Mouse (Mus musculus) CD4-positive, CD25-positive, alpha-beta regulatory T cell, adult 4 months (primary cell): Measurements from ENCODE around the gene Tgfbrap1. TPM values are rescaled to one million over a fixed set of nuclear protein-coding genes. Genes with fewer than 3 reads are reported as not detected.
A peak's percentile ranks its signal among the peaks of the same experiment; 100 is the strongest.
"Not testable (repeated sequence)": the region's sequence is repeated elsewhere in the genome, so short reads cannot be mapped to it uniquely, and the experiment has no call there.

Experiments
- ATAC-seq: one replicate; pipeline ENCODE4 v1.8.0; 2017
- polyA plus RNA-seq, 2 experiments: library from polyadenylated mRNA; unstranded; fragments of 100-300 nt; shearing (Covaris generic); gene quantifications; one replicate each; pipeline ENCODE4 v1.2.1; 2017

Gene Tgfbrap1
- polyA plus RNA-seq, 2 experiments from 2014 or later = 6.3 to 8.1 TPM

DNA sequence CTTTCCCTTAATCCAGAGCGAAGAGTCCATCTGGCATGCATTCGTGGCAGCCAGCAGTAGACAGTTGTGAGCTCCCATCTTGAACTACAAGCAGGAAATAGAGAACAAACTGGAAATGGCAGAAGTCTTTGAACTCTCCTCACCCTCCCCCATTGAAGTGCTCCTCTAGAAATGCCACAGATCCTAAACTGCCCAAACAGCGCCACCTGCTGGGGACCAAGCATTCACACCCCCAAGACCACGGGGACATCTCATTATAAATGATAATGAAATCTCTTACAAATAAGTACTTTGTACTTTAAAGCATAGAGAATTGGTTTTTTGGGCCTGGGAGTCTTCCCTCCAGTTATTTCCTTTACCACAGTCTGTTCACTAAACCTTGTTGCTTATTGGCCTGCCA, 12.1 kb upstream of the Tgfbrap1 start:
- ATAC-seq = peak; percentile 96

DNA sequence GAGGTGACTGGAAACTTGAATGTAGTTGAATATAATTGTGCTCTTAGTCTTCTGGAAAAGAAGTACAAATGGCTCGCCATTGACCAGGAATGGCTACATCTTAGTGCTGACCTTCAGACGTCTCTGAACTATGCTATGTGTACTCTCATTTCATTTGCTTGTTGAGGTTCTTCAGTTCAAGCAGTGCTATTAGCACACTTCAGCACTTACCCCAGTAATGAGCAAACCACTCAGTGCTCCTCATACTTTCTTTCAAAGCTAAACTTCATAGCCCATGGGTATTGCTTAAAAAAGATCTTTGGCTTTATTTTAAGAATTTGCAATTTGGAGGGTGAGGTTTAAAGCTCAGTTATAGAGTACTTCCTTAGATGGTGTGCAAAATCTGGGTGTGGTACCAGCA, 10.3 kb upstream of the Tgfbrap1 start:
- no peak for ATAC-seq

DNA sequence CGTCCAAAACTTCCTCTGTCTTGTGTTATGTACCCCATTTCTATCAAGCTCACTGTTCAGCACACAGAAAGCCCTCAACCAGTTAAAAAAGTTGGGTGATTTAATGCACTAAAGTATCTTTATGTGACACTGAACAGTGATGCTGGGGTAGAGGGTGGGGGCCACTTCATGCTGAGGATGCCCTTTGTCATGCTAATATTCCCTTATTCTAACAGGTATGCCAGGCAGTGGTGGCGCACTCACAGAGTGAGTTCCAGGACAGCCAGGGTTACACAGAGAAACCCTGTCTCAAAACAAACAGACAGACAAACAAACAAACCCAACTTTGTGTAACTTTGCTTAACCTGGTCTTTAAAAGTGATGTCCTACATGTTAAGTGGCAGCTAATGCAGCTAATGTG, 4.2 kb downstream of the Tgfbrap1 start:
- no peak for ATAC-seq

DNA sequence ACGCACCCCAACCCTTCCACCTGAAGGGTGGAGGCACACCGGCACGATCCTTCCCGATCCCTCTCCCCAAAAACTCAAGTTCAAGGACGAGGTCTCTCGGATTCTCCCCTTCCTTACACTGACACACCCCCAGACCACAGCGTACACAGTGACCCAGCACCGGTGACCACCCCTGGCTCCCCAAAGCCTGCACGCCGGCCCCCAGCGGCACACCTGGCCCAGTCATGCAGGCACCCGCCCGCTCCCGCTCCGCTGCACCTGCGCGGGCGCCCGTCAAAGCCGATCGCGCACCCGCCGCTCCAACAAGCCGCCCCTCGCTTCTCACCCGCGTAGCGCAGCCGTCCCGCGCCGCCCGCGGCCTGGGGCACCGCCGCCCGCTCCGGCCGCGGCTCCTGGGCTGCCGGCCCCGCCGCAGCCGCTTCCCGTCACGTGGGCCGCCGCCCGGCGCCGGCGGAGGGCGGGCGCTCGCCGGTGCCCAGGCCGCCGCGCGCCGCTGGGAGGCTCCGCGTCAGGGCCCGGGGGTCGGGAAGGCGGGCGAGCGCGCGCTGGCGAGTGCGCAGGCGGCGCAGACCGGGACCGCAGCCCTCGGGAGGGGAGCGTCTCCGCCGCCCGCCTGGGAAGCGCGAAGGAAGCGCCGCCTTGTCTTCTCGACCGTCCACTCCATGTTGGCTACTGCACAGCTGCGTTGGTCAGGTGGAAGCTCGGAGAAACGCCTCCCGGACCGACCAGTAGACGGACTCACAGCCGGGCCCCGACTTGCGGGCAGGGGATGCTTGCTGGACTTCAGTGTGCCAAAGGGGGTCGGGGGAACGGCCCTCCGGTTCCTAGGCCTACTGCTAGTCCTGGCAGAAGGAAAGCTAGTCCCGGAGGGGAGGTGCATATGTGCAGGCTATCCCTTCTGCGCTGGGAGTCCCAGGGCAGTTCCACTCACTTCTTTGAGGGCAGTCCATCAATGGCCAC, 6.1 kb downstream of the Tgfbrap1 start:
- ATAC-seq = peak; percentile 84

DNA sequence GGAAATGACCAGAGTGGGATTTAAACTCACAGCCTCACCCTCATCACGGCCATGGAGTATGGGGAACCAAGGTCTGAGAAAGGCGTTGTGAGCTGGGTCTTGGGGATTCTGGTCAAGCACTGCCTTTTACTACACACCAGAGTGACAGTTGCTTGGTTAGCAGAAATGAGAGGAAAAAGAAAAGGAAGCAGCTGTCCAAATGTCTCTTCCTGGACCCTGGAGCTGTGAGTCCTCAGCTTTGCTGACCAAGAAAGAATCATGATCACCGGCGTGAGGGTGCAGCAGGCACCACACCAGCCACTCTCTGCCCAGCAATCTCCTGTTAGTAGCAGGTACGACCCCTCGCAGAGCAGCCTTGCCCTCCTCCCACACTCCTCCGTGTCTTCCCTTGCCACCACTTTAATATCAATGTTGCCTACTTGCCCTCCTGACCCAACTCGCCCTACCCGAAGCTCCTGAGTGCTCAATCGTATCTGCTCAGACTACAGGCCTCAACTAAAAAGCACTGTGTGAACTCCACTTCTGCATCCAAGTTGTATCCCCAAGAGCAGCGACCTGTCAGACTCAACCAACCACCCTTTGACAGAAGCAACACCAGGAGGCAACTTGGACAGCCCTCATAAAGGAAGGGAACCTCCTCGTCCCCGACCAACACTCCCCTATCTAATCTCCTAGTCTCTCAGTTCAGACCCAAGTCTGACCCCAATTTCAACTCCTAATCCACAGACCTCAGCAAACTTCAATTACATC, 7.0 kb downstream of the Tgfbrap1 start:
- peak; percentile 21 for ATAC-seq

DNA sequence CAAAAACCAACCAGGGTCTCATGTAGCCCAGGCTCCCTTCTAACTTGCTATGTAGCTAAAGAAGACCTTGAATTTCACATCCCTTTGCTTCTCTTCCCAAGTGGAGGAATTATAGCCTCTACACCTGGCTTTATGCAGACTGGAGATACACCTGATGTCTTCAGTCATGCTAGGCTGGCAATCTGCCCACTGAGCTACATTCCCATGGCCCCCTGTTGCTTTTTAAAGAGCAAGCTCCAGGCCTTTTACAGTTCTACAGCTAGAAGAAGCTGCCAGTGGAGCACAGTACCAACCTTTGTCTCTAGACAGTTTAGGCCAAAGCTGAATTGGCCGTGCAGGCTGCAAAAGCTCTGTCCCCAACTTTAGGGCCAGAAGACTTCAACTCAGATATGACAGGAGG, 8.0 kb downstream of the Tgfbrap1 start:
- no peak for ATAC-seq

DNA sequence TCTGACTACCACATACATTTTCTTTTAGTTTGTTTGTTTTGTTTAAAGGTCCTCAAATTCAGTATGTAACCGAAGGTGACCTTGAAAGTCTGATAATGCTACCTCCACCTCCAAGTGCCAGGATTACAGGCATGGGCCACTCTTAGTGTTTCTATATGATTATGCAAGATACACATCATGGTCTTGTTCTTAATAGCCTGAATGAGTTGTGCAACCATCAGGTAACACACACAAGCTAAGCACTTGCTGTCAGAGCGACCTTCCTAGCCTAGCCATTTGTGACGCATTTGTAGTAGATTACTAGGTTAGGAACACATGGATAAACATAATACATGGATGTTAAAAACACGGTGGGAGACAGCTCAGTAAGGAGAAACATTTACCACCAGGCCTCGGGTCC, 15.5 kb downstream of the Tgfbrap1 start:
- ATAC-seq = no peak

DNA sequence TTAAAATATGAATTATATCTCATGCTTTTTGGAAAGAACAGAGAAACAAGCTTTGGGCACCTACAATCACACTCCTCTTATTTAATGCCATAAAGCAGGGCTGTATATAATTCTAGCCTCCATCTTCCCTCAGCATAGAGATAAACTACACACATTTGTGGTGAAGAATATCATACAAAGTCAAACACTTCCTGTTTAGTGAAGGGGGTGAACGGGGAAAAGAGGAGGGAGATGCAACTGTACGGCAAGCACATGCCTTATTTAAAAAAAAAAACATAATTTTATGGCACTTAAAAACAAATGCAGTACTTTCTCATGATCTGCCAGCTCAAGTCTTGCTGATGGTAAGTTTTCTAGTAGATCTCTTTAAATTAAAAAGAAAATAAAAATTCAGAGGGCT, 20.3 kb downstream of the Tgfbrap1 start:
- ATAC-seq = no peak

DNA sequence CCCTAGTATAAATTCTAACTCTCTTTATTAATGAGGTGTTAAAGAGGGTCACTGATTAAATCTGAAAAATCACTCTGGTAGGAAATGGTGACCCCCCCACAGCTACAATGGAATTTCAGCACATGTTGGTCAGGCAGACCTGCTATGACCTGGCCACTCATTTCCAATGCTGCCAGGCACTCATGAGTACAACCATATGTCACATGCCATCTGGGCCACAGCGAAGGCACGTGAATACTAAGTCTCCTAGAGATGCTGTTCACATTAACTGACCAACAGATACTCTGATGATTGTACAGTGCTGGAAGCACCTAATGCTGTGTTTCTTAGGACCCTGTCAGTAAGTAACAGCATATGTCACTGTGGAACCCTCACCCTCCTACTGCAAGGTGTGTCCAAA, 23.6 kb downstream of the Tgfbrap1 start:
- ATAC-seq = no peak

DNA sequence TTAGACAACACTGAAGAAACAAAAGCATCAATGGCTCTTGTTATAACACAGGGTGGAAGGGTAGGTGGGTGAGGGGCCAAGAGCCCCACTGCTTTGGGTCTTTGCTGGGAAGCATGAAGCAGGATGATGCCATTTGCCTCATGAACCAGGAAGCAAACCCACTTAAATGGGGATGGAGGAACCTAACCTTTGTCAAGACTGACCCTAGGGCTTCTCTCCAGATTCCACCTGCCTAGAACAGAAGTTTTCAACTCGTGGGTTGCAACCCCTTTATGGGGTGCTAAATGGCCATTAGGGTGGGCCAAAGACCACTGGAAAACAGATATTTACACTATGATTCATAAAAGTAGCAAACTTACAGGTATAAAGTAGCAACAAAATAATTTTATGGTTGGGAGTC, 25.9 kb downstream of the Tgfbrap1 start:
- ATAC-seq = no peak

DNA sequence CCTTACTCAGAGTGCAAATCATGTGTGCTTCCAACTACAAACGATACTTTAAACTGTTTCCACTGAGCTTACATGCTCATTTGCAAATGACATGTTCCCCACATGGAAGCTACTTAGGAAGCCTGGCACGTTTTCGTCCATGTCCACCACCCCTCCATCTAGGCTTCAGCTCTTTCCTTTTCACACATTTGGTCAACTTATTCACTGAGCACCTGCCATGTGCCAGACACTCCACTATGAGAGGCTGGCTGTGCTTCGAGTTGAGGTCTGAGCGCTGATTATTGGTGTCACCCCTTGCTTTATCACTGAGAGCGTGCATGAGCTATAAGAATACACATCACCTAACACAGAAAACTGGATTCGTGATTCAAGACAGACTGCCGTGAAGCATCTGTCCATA, 26.4 kb downstream of the Tgfbrap1 start:
- no peak for ATAC-seq

DNA sequence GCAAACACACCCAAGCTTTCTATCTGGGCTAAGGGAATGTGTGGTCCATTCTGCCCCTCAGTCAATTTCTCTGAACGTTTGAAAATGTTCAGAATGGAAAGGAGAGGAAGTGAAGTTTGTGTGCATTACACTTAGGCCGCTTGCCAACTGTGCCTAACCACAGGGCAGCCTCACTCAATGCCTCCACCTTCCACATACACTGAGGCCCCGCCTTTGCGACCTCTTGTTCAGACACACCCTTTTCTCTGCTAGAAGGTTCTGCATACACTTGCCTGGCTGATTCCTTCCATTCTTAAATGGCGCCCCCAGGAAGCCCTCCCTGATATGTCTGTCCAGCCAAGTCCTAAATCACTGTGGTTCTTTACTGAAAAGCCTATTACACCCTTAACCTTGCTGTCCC, 27.7 kb downstream of the Tgfbrap1 start:
- ATAC-seq = peak; percentile 39

DNA sequence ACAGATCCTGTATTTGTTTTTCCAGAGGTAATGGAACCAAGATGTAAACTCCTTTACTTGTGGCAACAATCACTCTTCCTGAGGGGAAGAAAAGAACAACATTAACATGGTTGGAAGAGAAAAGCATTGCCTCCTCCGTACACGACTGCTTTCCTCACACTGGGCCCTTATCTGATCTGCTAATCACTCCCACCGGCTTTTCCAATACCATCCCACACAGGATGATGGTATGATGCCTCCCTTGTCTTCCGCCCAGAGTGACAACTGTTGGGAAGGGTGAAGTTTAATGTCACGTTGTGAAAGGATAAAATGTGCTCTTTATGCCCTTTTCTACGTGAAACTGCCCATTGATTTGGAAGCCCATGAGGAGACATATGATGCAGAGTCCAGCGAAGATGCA, 30.9 kb downstream of the Tgfbrap1 start:
- ATAC-seq = no peak

DNA sequence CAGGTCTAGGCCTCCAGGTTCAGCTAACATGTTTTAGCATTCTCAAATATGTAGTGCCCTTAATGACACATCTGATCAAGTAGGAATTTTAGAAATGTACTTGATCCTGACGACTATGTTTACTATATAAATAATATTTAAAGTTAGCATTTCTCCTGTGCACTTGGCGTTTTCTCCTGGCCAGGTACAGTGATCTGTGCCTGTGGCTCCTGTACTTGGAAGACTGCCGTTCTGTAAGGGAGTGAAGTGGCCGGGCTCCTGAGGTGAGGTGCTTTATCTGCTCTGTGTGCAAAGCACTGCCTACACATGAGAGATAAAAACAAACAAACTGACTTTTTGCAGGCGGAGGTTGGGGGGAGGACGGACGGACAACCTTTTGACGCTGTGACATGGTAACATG, 31.9 kb downstream of the Tgfbrap1 start:
- ATAC-seq = no peak

DNA sequence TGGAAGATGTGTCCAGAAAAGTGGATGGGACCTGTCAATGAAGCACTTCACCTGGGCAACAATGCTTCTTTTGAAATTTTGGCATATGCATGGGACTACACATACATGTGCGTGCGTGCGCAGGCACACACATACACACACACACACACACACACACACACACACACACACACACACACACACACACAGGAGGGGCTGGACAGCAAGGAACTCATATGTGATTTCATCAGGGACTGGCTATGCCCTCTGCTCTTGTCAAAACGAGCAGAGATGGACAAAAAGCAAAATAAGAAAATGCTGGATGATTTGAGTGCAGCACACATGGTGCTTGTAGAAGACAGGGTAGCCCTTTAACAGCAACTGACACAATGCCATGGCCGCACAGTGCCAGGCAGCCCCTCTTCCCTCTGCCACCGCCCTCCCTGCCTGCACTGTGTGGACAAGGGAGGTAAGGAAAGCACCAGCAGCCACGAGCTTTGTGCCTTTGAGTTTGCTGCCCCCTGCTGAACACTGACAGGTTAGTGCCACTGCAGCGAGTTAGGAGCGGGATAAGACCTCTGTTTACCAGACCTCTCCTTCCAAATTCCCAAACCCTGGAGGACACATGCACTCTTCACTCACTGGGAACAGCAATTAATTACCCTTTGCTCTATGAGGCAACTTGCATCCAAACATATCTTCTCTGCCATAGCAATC, 32.7 kb downstream of the Tgfbrap1 start:
- no peak for ATAC-seq

DNA sequence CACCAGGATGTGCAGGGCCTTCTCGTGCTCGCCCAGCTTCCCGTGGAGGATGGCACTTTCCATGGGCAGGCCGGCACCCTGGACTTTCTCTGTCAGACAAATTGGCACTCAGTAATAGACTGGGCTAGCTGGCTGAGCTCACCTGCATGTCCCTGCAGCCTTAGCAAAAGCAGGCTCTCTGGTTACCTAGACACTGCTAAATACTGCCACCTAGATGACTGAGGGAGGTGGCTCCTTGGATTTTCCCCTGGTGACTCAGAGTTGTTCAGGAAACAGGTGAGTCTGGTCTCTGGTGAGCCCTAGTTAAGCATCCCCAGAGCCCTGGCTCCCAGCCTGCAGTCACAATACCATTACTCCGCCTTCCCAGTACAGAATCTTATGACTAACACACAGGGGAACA, 46.5 kb downstream of the Tgfbrap1 start:
- ATAC-seq = no peak

DNA sequence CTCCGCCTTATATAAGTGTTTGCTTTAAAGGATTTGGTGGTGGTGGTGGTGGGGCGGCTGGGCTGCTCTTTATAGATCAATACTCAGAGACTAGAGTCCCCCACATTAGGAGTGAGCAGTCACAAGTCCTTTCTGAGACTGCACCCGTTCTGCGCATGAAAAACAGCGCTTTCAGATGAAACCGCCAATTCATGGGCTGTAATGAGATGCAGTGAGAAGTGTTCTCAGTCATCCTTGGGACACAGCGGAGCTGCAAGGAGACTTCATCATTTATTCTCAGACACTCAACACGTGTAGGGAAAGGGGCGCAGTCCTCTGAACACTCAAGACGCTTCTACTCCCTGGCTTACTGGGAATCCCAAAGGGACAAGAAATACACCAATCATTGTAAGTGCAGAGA, 50.6 kb downstream of the Tgfbrap1 start:
- ATAC-seq = no peak

DNA sequence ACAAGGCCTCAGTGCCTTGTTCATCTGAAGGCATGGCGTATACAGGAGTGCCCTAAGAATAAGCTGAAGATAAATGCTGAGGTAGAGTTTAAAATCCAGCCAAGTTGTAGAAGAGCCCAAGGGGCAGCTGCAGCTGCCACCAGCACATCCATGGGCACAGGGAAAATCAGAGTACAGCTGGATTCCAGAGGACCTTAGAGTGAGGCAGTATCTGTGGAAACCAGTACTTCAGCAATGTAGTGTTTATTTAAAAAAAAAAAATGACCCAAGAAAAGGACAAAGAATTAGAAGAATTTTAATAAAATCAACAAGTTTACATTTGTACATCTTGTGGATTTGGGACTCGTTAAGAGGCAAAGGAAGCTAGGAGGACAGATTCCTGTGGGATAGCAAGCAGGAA, 51.4 kb downstream of the Tgfbrap1 start:
- ATAC-seq = no peak

DNA sequence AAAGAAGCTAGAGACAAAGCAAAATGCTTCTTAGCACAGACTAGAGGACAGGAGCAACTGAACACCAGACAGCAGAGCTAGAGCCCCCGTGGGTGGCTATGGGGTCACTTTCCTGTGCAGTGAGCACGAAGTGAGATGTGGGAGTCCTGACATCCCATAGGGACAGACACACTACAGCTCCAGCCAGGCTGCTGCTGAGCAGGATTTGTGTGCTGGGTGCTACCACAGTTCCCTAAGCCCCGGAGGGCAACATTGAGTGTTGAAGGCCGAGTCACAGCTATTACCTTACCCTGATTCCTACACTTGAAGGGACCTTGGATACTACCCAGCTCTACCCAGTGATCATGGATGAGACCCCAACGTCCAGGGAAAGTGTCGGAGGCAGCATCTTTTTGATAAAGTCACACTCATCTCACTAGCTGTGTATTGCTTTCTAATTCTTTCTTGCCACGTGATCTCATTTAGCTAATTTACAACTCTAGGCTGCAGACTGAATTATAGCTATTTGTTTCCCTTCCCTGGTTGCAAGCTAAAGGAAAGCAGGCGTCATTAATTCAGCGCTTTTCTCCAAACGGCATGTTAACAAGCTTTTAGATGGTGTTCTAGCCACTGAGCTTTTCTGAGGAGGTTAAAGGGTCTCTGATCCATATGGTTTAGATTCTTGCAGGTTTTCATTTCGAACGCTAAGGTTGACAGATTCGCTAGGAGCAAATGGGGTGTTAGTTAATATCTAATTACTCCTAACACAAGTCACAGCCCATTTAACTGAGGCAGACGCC, 53.0 kb downstream of the Tgfbrap1 start:
- ATAC-seq = no peak

DNA sequence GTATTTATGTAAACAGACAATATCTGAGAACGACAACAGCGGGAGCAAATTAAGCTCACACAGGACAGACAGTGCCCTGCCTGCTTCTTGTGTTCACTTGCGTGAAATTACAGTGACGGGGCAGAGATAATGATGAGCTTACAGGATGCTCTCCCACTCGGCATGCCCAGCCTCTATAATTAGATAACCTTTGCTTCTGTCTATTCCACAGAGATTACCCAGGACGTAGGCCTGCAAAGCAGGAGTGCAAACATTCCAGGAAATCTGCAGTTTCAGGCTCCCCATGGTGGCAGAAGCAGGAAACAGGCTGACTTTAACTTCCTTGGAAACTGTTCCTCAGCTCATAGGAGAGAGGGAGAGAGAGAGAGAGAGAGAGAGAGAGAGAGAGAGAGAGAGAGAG, 56.2 kb downstream of the Tgfbrap1 start:
- ATAC-seq = no peak

DNA sequence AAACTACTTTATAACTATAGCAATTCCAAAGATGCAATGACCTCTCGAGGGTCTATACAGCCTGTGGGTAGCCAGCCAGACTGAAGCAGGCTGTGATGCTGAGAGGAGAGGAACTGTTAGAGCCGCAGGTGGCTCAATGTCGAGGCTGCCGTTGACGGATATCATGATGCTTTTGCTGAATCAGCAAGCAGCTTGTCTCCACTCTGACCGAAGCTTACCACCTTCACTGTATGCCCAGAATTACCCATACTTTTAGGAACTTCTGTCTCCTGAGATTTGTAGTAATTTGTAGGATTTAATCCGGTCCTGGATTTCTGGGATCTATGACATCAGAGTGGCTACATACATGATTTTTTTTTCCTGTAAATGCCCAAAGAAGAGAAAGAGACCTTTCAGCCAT, 62.4 kb downstream of the Tgfbrap1 start:
- no peak for ATAC-seq

DNA sequence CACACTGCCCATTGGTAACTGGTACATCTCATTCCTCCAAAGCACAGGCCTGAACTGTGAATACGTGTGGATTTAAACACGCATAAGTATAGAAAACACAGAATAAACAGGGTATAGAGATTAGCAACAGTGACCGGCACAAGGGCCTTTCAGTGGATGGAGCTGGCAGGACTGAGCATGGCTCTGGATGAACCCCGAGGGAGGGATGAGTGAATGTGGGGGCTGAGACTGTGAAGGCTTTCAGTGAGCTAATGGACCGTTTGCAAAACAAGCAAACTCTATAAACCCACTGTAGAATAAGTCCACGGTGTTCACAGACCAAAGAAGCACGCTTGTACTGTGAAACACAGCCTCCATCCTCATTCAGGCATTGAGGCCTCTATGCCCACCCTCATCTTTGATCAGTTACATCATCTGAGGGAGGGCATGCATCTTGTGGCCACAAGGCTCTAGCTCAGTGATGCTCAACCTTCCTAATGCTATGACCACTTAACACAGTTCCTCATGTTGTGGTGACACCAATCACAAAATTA, 83.2 kb downstream of the Tgfbrap1 start:
- ATAC-seq = not testable (repeated sequence)
